Mouse (Mus musculus) forebrain, embryonic 14.5 days (tissue): Measurements from ENCODE around the gene Sgpp2. TPM values are rescaled to one million over a fixed set of nuclear protein-coding genes. Genes with fewer than 3 reads are reported as not detected.
A peak's percentile ranks its signal among the peaks of the same experiment; 100 is the strongest.

Experiments
- ATAC-seq: fragments of 200-750 bp; cut with Nextera tagmentation; 2 replicates; pipeline ENCODE4 v1.8.0; 2017; ENCODE audit warnings: mild to moderate bottlenecking, moderate library complexity
- DNase-seq: peaks from one replicate; pipeline ENCODE4 v3.0.0-alpha.2; 2015; ENCODE audit warnings: low spot score
- H3K27ac ChIP-seq: fragments of 300-500 bp; sonication (generic); 2 replicates; pipeline ENCODE4 v1.5.1; 2014; ENCODE audit warnings: low read depth, mild to moderate bottlenecking, control low read depth, low read length, moderate library complexity
- H3K27me3 ChIP-seq: fragments of 300-500 bp; sonication (generic); replicated peaks from 2 replicates; pipeline ENCODE4 v1.6.1; 2014; ENCODE audit warnings: low read length, control low read depth, mixed read lengths; ENCODE audit not compliant: control insufficient read depth, insufficient read depth
- H3K36me3 ChIP-seq: fragments of 300-500 bp; sonication (generic); 2 replicates; pipeline ENCODE4 v1.6.1; 2014; ENCODE audit warnings: low read length, control low read depth; ENCODE audit not compliant: control insufficient read depth, insufficient read depth
- H3K4me1 ChIP-seq: fragments of 300-500 bp; sonication (generic); 2 replicates; pipeline ENCODE4 v1.6.1; 2014; ENCODE audit warnings: antibody characterized with exemption, low read length, control low read depth; ENCODE audit not compliant: control insufficient read depth, insufficient read depth
- H3K4me2 ChIP-seq: fragments of 300-500 bp; sonication (generic); 2 replicates; pipeline ENCODE4 v1.6.1; 2014; ENCODE audit warnings: mild to moderate bottlenecking, control low read depth, low read length
- H3K4me3 ChIP-seq: fragments of 300-500 bp; sonication (generic); 2 replicates; pipeline ENCODE4 v1.5.1; 2014; ENCODE audit warnings: low read depth, low read length, control low read depth
- H3K9ac ChIP-seq: fragments of 300-500 bp; sonication (generic); 2 replicates; pipeline ENCODE4 v1.6.1; 2014; ENCODE audit warnings: mild to moderate bottlenecking, low read length, control low read depth, moderate library complexity
- H3K9me3 ChIP-seq: fragments of 300-500 bp; sonication (generic); replicated peaks from 2 replicates; pipeline ENCODE4 v1.6.1; 2016; ENCODE audit warnings: low read length, control low read depth, mixed read lengths; ENCODE audit not compliant: control insufficient read depth
- WGBS: fragments of 180-500 bp; shearing (Covaris S2); extraction: QIAGEN DNeasy Blood & Tissue Kit; methylation state at CpG from one replicate; pipeline ENCODE4 v1.1.7; 2014; 5-methylcytosine and 5-hydroxymethylcytosine counted together
- polyA plus RNA-seq: library from polyadenylated mRNA; unstranded; fragments of >200 nt; fragmentation: Nextera tagmentation; extraction: Ambion mirVana; gene quantifications from 2 replicates; pipeline ENCODE4 v1.2.1, GENCODE M21; 2014

Gene Sgpp2
- polyA plus RNA-seq, 1 experiment from 2014 or later = 0.10 TPM

GRCm38 (mm10) chr1:78424848-78425247 is 114.7 kb downstream of the Sgpp2 start:
- no peak overlapping the region for H3K9ac ChIP-seq
- H3K27ac ChIP-seq = no peak overlapping the region
- 95% methylated on average over 4 of the region's 4 CpGs for WGBS
- no peaks in the 10 kb centered on the region for H3K9me3 ChIP-seq
- ATAC-seq (no peak), DNase-seq (no peak)
- H3K4me1 ChIP-seq = no peaks in the 10 kb centered on the region
- peaks cover 7% of the 10 kb centered on the region; the same call in 1 of the 2 replicates for H3K36me3 ChIP-seq
- no peaks in the 10 kb centered on the region for H3K27me3 ChIP-seq
- no peak overlapping the region for H3K4me3 ChIP-seq
- H3K4me2 ChIP-seq = no peak overlapping the region

GRCm38 (mm10) chr1:78425309-78425708 is 115.2 kb downstream of the Sgpp2 start:
- H3K9ac ChIP-seq = no peak overlapping the region
- H3K27ac ChIP-seq = no peak overlapping the region
- H3K9me3 ChIP-seq = no peaks in the 10 kb centered on the region
- no peak for DNase-seq
- 92% methylated on average over 7 of the region's 7 CpGs for WGBS
- peaks cover 7% of the 10 kb centered on the region; the same call in 1 of the 2 replicates for H3K36me3 ChIP-seq
- H3K27me3 ChIP-seq = no peaks in the 10 kb centered on the region
- no peaks in the 10 kb centered on the region for H3K4me1 ChIP-seq
- no peak overlapping the region for H3K4me3 ChIP-seq
- no peak for ATAC-seq
- H3K4me2 ChIP-seq = no peak overlapping the region

GRCm38 (mm10) chr1:78425793-78426700 is 115.9 kb downstream of the Sgpp2 start:
- ATAC-seq (peak; percentile 84), DNase-seq (peak; percentile 74)
- no peak overlapping the region for H3K9ac ChIP-seq
- no peaks in the 10 kb centered on the region for H3K4me1 ChIP-seq
- 58% methylated on average over 7 of the region's 7 CpGs for WGBS
- no peak overlapping the region for H3K4me3 ChIP-seq
- no peak overlapping the region for H3K27ac ChIP-seq
- peaks cover 7% of the 10 kb centered on the region; the same call in 1 of the 2 replicates for H3K36me3 ChIP-seq
- 0 out of 2 replicates have a peak, but pooled peaks cover 2% of the 10 kb centered on the region for H3K27me3 ChIP-seq
- H3K9me3 ChIP-seq = no peaks in the 10 kb centered on the region
- H3K4me2 ChIP-seq = no peak overlapping the region

GRCm38 (mm10) chr1:78426841-78427240 is 116.7 kb downstream of the Sgpp2 start:
- H3K4me2 ChIP-seq = no peak overlapping the region
- no peaks in the 10 kb centered on the region for H3K4me1 ChIP-seq
- H3K4me3 ChIP-seq = no peak overlapping the region
- peaks cover 7% of the 10 kb centered on the region; the same call in 1 of the 2 replicates for H3K36me3 ChIP-seq
- no peak overlapping the region for H3K9ac ChIP-seq
- H3K27ac ChIP-seq = no peak overlapping the region
- H3K9me3 ChIP-seq = no peaks in the 10 kb centered on the region
- DNase-seq (no peak), ATAC-seq (no peak)
- H3K27me3 ChIP-seq = 0 out of 2 replicates have a peak, but pooled peaks cover 2% of the 10 kb centered on the region
- 54% methylated on average over 3 of the region's 3 CpGs for WGBS

GRCm38 (mm10) chr1:78428851-78429250 is 118.7 kb downstream of the Sgpp2 start:
- Histone ChIP-seq H3K9ac (no peak overlapping the region), H3K27ac (no peak overlapping the region), H3K27me3 (0 out of 2 replicates have a peak, but pooled peaks cover 2% of the 10 kb centered on the region), H3K9me3 (no peaks in the 10 kb centered on the region), H3K36me3 (peaks cover 12% of the 10 kb centered on the region; the same call in 1 of the 2 replicates), H3K4me3 (no peak overlapping the region), H3K4me1 (no peaks in the 10 kb centered on the region), H3K4me2 (no peak overlapping the region)
- ATAC-seq = no peak
- peak; percentile 28 for DNase-seq
- WGBS = 5% methylated on average over 11 of the region's 11 CpGs

GRCm38 (mm10) chr1:78433472-78433871 is 123.3 kb downstream of the Sgpp2 start:
- H3K36me3 ChIP-seq = peaks cover 7% of the 10 kb centered on the region; the same call in 1 of the 2 replicates
- H3K27me3 ChIP-seq = 0 out of 2 replicates have a peak, but pooled peaks cover 2% of the 10 kb centered on the region
- no peak overlapping the region for H3K4me2 ChIP-seq
- H3K4me3 ChIP-seq = no peak overlapping the region
- no peak overlapping the region for H3K9ac ChIP-seq
- ATAC-seq = no peak
- H3K27ac ChIP-seq = no peak overlapping the region
- H3K9me3 ChIP-seq = no peaks in the 10 kb centered on the region
- no peaks in the 10 kb centered on the region for H3K4me1 ChIP-seq
- 95% methylated on average over 9 of the region's 9 CpGs for WGBS
- DNase-seq = no peak

GRCm38 (mm10) chr1:78435967-78436366 is 125.8 kb downstream of the Sgpp2 start:
- H3K4me1 ChIP-seq = no peaks in the 10 kb centered on the region
- 65% methylated on average over 2 of the region's 2 CpGs for WGBS
- no peaks in the 10 kb centered on the region for H3K27me3 ChIP-seq
- no peak overlapping the region for H3K9ac ChIP-seq
- no peak overlapping the region for H3K27ac ChIP-seq
- ATAC-seq (no peak), DNase-seq (no peak)
- no peaks in the 10 kb centered on the region for H3K9me3 ChIP-seq
- no peak overlapping the region for H3K4me2 ChIP-seq
- H3K4me3 ChIP-seq = no peak overlapping the region
- peaks cover 8% of the 10 kb centered on the region; the same call in 1 of the 2 replicates for H3K36me3 ChIP-seq

- no peaks in the 10 kb centered on the region for H3K4me1 ChIP-seq
- no peak for DNase-seq
- H3K27ac ChIP-seq = no peak overlapping the region
- H3K4me2 ChIP-seq = no peak overlapping the region
- H3K9me3 ChIP-seq = no peaks in the 10 kb centered on the region
- no peak overlapping the region for H3K9ac ChIP-seq
- H3K27me3 ChIP-seq = no peaks in the 10 kb centered on the region
- 92% methylated on average over 1 of the region's 1 CpGs for WGBS
- no peak overlapping the region for H3K4me3 ChIP-seq
- ATAC-seq = no peak
- peaks cover 10% of the 10 kb centered on the region; the same call in 1 of the 2 replicates for H3K36me3 ChIP-seq
Observed at GRCm38 (mm10) chr1:78436445-78436844, 126.3 kb downstream of the Sgpp2 start.

GRCm38 (mm10) chr1:78437150-78437549 is 127.0 kb downstream of the Sgpp2 start:
- H3K27me3 ChIP-seq = no peaks in the 10 kb centered on the region
- no peak for DNase-seq
- 81% methylated on average over 3 of the region's 3 CpGs for WGBS
- H3K9me3 ChIP-seq = no peaks in the 10 kb centered on the region
- no peak for ATAC-seq
- no peak overlapping the region for H3K9ac ChIP-seq
- no peaks in the 10 kb centered on the region for H3K4me1 ChIP-seq
- H3K4me2 ChIP-seq = no peak overlapping the region
- H3K27ac ChIP-seq = no peak overlapping the region
- peaks cover 14% of the 10 kb centered on the region; the same call in 1 of the 2 replicates for H3K36me3 ChIP-seq
- no peak overlapping the region for H3K4me3 ChIP-seq
